Mouse (Mus musculus): ENCODE data around the gene Arhgef11. TPM values are rescaled to one million over a fixed set of nuclear protein-coding genes. Genes with fewer than 3 reads are reported as not detected.

Gene Arhgef11
- total and polyA plus RNA-seq, 2 experiments from 2014 or later = 16.4 to 67.5 TPM

DNA sequence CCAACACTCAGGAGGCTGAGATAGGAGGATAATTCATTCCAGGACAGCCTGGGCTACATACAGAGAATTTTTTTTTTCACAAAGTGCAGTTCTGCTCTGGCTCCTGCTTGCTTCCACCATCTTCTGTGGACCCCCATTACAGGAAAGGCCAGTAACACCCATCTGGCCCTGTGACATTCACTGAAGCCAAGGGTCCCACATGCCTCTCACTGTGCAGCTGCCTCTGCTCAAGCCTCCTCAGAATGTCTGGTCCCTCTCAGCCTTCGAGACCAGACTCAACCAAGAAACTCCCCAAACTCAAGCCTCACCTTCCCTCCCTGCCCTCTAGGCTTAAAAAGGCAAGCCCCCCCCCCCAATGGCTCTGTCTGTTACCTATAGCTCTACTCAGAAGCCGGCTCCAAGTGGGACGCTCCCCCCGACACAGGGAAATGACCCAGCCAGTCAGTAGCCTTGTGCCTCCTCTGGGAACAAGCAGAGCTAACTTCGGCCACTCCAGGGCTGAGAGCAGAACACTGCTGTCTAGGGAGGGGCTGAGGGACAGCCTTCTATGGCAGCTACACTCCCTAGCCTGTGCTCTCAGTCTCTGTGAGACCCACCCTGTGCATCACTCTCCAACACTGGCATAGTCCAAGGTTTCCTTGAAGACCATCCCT lies 148.4 kb downstream of the Arhgef11 start:
- H3K27ac ChIP-seq (ENCODE audit: low read depth, low read length) = no peak overlapping the region
- no peak overlapping the region for H3K4me2 ChIP-seq (ENCODE audit: low read depth, low read length, poor library complexity, severe bottlenecking)
- H3K9ac ChIP-seq (replicated peaks; ENCODE audit: low read length, poor library complexity, severe bottlenecking) = no peak overlapping the region
- no peak for TF ChIP-seq CTCF (IDR thresholded peaks at IDR 0.05)
- no peaks in the 10 kb centered on the region for H3K36me3 ChIP-seq (ENCODE audit: insufficient read depth, low read length)
- ATAC-seq (ENCODE audit: low FRiP score) (no peak), DNase-seq (ENCODE audit: low spot score) (no peak)
- WGBS = 82% methylated on average over 5 of the region's 5 CpGs
- no peak overlapping the region for H3K4me3 ChIP-seq (ENCODE audit: low read depth, low read length)
- H3K4me1 ChIP-seq (ENCODE audit: insufficient read depth, low read length) = no peaks in the 10 kb centered on the region
- peaks cover 13% of the 10 kb centered on the region for H3K27me3 ChIP-seq (ENCODE audit: insufficient read depth, low read length)
- no peaks in the 10 kb centered on the region for H3K9me3 ChIP-seq (ENCODE audit: low read length)

DNA sequence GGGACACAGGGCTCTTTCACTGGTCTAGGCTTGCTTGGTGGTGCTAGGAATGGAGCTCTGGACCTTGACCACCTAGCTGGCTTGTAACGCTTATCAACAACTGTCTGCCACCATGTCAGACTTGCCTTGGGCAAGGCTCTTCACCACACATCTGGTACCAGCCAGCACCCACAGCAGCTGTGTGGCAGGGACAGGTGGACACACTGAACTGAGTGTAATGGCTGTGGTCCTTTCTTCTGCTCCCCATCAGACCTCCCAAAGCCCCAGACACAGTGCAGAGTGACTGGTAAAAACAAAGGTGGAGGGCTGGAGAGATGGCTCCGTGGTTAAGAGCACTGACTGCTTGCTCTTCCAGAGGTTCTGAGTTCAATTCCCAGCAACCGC lies 148.9 kb downstream of the Arhgef11 start:
- H3K27me3 ChIP-seq (ENCODE audit: insufficient read depth, low read length) = peaks cover 13% of the 10 kb centered on the region
- H3K27ac ChIP-seq (ENCODE audit: low read depth, low read length) = no peak overlapping the region
- WGBS = 85% methylated on average over 3 of the region's 3 CpGs
- no peaks in the 10 kb centered on the region for H3K4me1 ChIP-seq (ENCODE audit: insufficient read depth, low read length)
- no peak overlapping the region for H3K4me3 ChIP-seq (ENCODE audit: low read depth, low read length)
- H3K4me2 ChIP-seq (ENCODE audit: low read depth, low read length, poor library complexity, severe bottlenecking) = no peak overlapping the region
- ATAC-seq (ENCODE audit: low FRiP score) (no peak), DNase-seq (ENCODE audit: low spot score) (no peak)
- H3K9ac ChIP-seq (replicated peaks; ENCODE audit: low read length, poor library complexity, severe bottlenecking) = no peak overlapping the region
- TF ChIP-seq CTCF (IDR thresholded peaks at IDR 0.05) = no peak
- H3K9me3 ChIP-seq (ENCODE audit: low read length) = no peaks in the 10 kb centered on the region
- no peaks in the 10 kb centered on the region for H3K36me3 ChIP-seq (ENCODE audit: insufficient read depth, low read length)

DNA sequence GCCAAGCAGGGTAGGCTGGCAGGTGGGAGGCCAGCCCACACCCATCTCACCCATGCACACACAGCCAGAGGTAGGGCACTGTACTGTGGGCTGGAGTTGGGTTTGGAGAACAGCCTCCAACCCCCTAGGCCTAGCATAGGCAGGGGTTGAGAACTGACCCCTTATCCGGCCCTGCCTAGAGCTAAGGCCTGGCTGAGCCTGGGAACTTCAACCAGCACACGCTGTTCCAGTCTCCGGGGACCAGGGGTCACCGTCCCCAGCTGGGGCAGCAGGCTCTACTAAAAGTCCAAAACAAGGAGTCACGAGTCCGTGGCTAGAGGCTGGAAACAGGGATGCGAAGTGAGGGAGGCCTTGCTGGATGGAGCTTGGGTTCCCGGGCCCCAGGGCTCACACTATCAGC lies 150.4 kb downstream of the Arhgef11 start:
- H3K9me3 ChIP-seq (ENCODE audit: low read length) = no peaks in the 10 kb centered on the region
- H3K9ac ChIP-seq (replicated peaks; ENCODE audit: low read length, poor library complexity, severe bottlenecking) = no peak overlapping the region
- H3K4me2 ChIP-seq (ENCODE audit: low read depth, low read length, poor library complexity, severe bottlenecking) = peak overlapping the region; percentile 34; the same call in 1 of the 2 replicates
- H3K4me3 ChIP-seq (ENCODE audit: low read depth, low read length) = peak overlapping the region; percentile 28; the same call in 1 of the 2 replicates
- H3K27me3 ChIP-seq (ENCODE audit: insufficient read depth, low read length) = peaks cover 13% of the 10 kb centered on the region
- ATAC-seq (ENCODE audit: low FRiP score) (no peak), DNase-seq (ENCODE audit: low spot score) (no peak)
- H3K27ac ChIP-seq (ENCODE audit: low read depth, low read length) = no peak overlapping the region
- WGBS = 68% methylated on average over 8 of the region's 8 CpGs
- H3K4me1 ChIP-seq (ENCODE audit: insufficient read depth, low read length) = no peaks in the 10 kb centered on the region
- TF ChIP-seq CTCF (IDR thresholded peaks at IDR 0.05) = no peak
- no peaks in the 10 kb centered on the region for H3K36me3 ChIP-seq (ENCODE audit: insufficient read depth, low read length)

DNA sequence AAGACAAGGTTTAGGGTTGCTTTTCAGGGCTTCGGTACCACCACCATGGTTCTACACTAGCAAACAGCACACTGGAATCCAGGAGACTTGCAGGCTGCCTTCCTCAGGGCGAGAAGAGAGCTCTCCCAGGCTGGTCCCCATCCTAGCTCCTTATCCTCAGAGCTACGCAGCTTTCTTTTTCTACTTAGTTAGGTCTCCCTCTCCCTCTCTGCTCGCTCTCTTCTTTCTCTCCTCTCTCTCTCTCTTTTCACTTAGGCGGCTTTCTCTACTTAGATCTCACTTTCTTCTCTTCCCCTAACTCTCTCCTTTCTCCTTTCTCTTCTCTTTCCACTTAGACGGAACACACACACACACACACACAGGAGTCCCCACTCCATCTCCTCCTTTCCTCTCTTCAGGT lies 151.1 kb downstream of the Arhgef11 start:
- Histone ChIP-seq H3K27ac (ENCODE audit: low read depth, low read length) (no peak overlapping the region; the same call in 1 of the 2 replicates), H3K9me3 (ENCODE audit: low read length) (no peaks in the 10 kb centered on the region), H3K4me3 (ENCODE audit: low read depth, low read length) (peak overlapping the region; percentile 28), H3K4me1 (ENCODE audit: insufficient read depth, low read length) (no peaks in the 10 kb centered on the region), H3K9ac (replicated peaks; ENCODE audit: low read length, poor library complexity, severe bottlenecking) (no peak overlapping the region), H3K4me2 (ENCODE audit: low read depth, low read length, poor library complexity, severe bottlenecking) (peak overlapping the region; percentile 34), H3K36me3 (ENCODE audit: insufficient read depth, low read length) (no peaks in the 10 kb centered on the region), H3K27me3 (ENCODE audit: insufficient read depth, low read length) (peaks cover 13% of the 10 kb centered on the region)
- TF ChIP-seq CTCF (IDR thresholded peaks at IDR 0.05) = no peak
- WGBS = 54% methylated on average over 6 of the region's 6 CpGs
- ATAC-seq (ENCODE audit: low FRiP score) (no peak), DNase-seq (ENCODE audit: low spot score) (no peak)

DNA sequence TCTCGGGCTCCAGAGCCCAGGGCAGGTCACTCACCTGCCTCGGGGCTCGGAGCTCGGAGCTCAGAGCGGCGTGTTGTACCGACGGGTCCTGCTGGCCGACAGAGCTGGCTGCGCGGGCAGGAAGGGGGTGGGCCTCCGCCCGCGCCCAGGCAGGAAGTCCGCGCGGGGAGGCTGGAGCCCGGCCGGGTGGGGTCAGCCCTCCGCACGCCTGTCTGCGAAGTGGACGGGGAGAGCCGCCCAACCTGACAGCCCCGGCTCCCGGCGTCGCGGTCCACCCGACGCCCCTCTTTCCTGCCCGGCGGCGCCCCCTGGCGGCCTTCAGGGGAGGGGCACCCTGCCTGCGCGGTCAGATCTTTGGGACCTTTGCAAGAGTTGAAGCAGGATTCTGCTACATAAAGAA lies 151.5 kb downstream of the Arhgef11 start:
- Histone ChIP-seq H3K9ac (replicated peaks; ENCODE audit: low read length, poor library complexity, severe bottlenecking) (no peak overlapping the region), H3K4me1 (ENCODE audit: insufficient read depth, low read length) (no peaks in the 10 kb centered on the region), H3K4me2 (ENCODE audit: low read depth, low read length, poor library complexity, severe bottlenecking) (peak overlapping the region; percentile 34), H3K27ac (ENCODE audit: low read depth, low read length) (no peak overlapping the region), H3K36me3 (ENCODE audit: insufficient read depth, low read length) (no peaks in the 10 kb centered on the region), H3K4me3 (ENCODE audit: low read depth, low read length) (peak overlapping the region; percentile 28), H3K9me3 (ENCODE audit: low read length) (no peaks in the 10 kb centered on the region), H3K27me3 (ENCODE audit: insufficient read depth, low read length) (peaks cover 13% of the 10 kb centered on the region)
- DNase-seq (ENCODE audit: low spot score) (peak; percentile 41), ATAC-seq (ENCODE audit: low FRiP score) (peak; percentile 52; the same call in 1 of the 2 replicates)
- peak; percentile 76 for TF ChIP-seq CTCF (IDR thresholded peaks at IDR 0.05)
- WGBS = 3% methylated on average over 35 of the region's 37 CpGs

DNA sequence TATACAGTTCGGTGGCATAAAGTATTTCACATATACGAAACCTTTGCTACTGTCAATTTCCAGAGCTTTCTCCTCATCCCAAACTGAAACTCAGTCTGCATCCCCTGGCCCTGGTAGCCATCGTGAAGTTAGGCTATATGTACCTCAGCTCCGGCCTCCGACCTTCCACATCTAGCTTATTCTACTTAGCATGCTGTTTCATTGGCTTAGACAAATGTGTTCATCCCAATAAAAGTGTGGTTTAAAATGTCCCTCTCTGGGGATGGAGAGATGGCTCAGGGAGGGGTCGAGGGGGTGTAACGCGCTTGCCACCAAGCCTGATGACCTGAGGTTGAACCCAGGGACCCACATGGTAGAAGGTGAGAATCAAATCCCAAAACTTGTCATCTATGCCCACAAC lies 152.1 kb downstream of the Arhgef11 start:
- no peak for TF ChIP-seq CTCF (IDR thresholded peaks at IDR 0.05)
- ATAC-seq (ENCODE audit: low FRiP score) = no peak
- Histone ChIP-seq H3K27ac (ENCODE audit: low read depth, low read length) (no peak overlapping the region), H3K36me3 (ENCODE audit: insufficient read depth, low read length) (no peaks in the 10 kb centered on the region), H3K4me1 (ENCODE audit: insufficient read depth, low read length) (no peaks in the 10 kb centered on the region), H3K9ac (replicated peaks; ENCODE audit: low read length, poor library complexity, severe bottlenecking) (no peak overlapping the region), H3K9me3 (ENCODE audit: low read length) (no peaks in the 10 kb centered on the region), H3K4me2 (ENCODE audit: low read depth, low read length, poor library complexity, severe bottlenecking) (no peak overlapping the region), H3K4me3 (ENCODE audit: low read depth, low read length) (no peak overlapping the region), H3K27me3 (ENCODE audit: insufficient read depth, low read length) (peaks cover 13% of the 10 kb centered on the region)
- DNase-seq (ENCODE audit: low spot score) = no peak
- WGBS = 91% methylated on average over 8 of the region's 8 CpGs

Measured in midbrain, postnatal 0 days (tissue).